Mouse (Mus musculus) left cerebral cortex, postnatal 25 days (tissue): ENCODE results near the gene Ugt1a6b. TPM values are rescaled to one million over a fixed set of nuclear protein-coding genes. Genes with fewer than 3 reads are reported as not detected.
"Not testable (repeated sequence)": the region's sequence is repeated elsewhere in the genome, so short reads cannot be mapped to it uniquely, and the experiment has no call there.

Experiments used
- DNase-seq, 2 experiments: peaks; one replicate each; pipeline ENCODE4 v3.0.0; 2022; ENCODE audit warnings: low spot score in 2 of 2, mixed read lengths in 1 of 2
- intact Hi-C: fragments of 180-260 bp; cut with DNase I; formaldehyde crosslinking; loops from one replicate; pipeline ENCODE4 v1.15.1; 2025
- total RNA-seq, 2 experiments: library from RNA; stranded (reverse); gene quantifications; 2 replicates each; pipeline ENCODE4 v1.2.3; 2021

Gene Ugt1a6b
- total RNA-seq, 2 experiments from 2014 or later = not detected

GRCm38 (mm10) chr1:88109604-88110003 lies 6.6 kb downstream of the Ugt1a6b start:
- intact Hi-C loops = not testable (repeated sequence)

GRCm38 (mm10) chr1:88112769-88113168 lies 9.7 kb downstream of the Ugt1a6b start:
- intact Hi-C loops, DNase-seq: not testable (repeated sequence)

More at GRCm38 (mm10) chr1:88109604-88110003, 6.6 kb downstream of the Ugt1a6b start:
- not testable (repeated sequence) for DNase-seq

GRCm38 (mm10) chr1:88120550-88120949 lies 17.5 kb downstream of the Ugt1a6b start:
- not testable (repeated sequence) for DNase-seq

GRCm38 (mm10) chr1:88121521-88121920 lies 18.5 kb downstream of the Ugt1a6b start:
- DNase-seq, intact Hi-C loops: not testable (repeated sequence)

More at GRCm38 (mm10) chr1:88120550-88120949, 17.5 kb downstream of the Ugt1a6b start:
- intact Hi-C loops = not testable (repeated sequence)

GRCm38 (mm10) chr1:88125827-88126360 lies 22.8 kb downstream of the Ugt1a6b start:
- DNase-seq = not testable (repeated sequence)

GRCm38 (mm10) chr1:88129091-88129490 lies 26.0 kb downstream of the Ugt1a6b start:
- DNase-seq, intact Hi-C loops: not testable (repeated sequence)

More at GRCm38 (mm10) chr1:88125827-88126360, 22.8 kb downstream of the Ugt1a6b start:
- intact Hi-C loops = not testable (repeated sequence)

GRCm38 (mm10) chr1:88130223-88130622 lies 27.2 kb downstream of the Ugt1a6b start:
- DNase-seq, intact Hi-C loops: not testable (repeated sequence)

GRCm38 (mm10) chr1:88133908-88134456 lies 30.9 kb downstream of the Ugt1a6b start:
- intact Hi-C loops = no loop called here
- no peak for DNase-seq

GRCm38 (mm10) chr1:88134457-88135011 lies 31.5 kb downstream of the Ugt1a6b start, which contains the start of gene Ugt1a6a:
TSS of gene Ugt1a6a (plus strand) at chr1:88134809.
- intact Hi-C loops, DNase-seq: not testable (repeated sequence)

GRCm38 (mm10) chr1:88135229-88135904 lies 32.3 kb downstream of the Ugt1a6b start:
- DNase-seq, intact Hi-C loops: not testable (repeated sequence)

- intact Hi-C loops = no loop called here
- DNase-seq = no peak
Observed at GRCm38 (mm10) chr1:88136646-88137045, 33.6 kb downstream of the Ugt1a6b start.

- no peak for DNase-seq
- intact Hi-C loops = no loop called here
Observed at GRCm38 (mm10) chr1:88137264-88137663, 34.2 kb downstream of the Ugt1a6b start.

- intact Hi-C loops = no loop called here
- no peak for DNase-seq
Observed at GRCm38 (mm10) chr1:88138145-88138544, 35.1 kb downstream of the Ugt1a6b start.

- intact Hi-C loops, DNase-seq: not testable (repeated sequence)
Observed at GRCm38 (mm10) chr1:88140492-88140891, 37.4 kb downstream of the Ugt1a6b start.

- DNase-seq = peak; percentile 11 to 16
- intact Hi-C loops = not testable (repeated sequence)
Observed at GRCm38 (mm10) chr1:88143966-88144675, 41.1 kb downstream of the Ugt1a6b start.

- intact Hi-C loops, DNase-seq: not testable (repeated sequence)
Observed at GRCm38 (mm10) chr1:88145278-88145677, 42.2 kb downstream of the Ugt1a6b start.

GRCm38 (mm10) chr1:88150133-88150532 lies 47.1 kb downstream of the Ugt1a6b start:
- DNase-seq, intact Hi-C loops: not testable (repeated sequence)

GRCm38 (mm10) chr1:88158430-88158829 lies 55.4 kb downstream of the Ugt1a6b start:
- DNase-seq = no peak
- intact Hi-C loops = no loop called here

GRCm38 (mm10) chr1:88165711-88166110 lies 62.7 kb downstream of the Ugt1a6b start, which contains the start of gene Ugt1a5:
TSS of gene Ugt1a5 (plus strand) at chr1:88166012.
- intact Hi-C loops = no loop called here
- no peak for DNase-seq
